Mouse (Mus musculus) lung, postnatal 10 days (tissue): ENCODE measurements around the gene Dcun1d2.
A peak's percentile ranks its signal among the peaks of the same experiment; 100 is the strongest.
"Not testable (repeated sequence)": the region's sequence is repeated elsewhere in the genome, so short reads cannot be mapped to it uniquely, and the experiment has no call there.

ENCODE experiments used
- DNase-seq: peaks from one replicate; pipeline ENCODE4 v3.0.0; 2021

The Dcun1d2 gene

GRCm38 (mm10) chr8:13287692-13288623 lies at the start of gene Dcun1d2, which contains the start of gene Tmco3:
Gene Dcun1d2, minus strand, starts transcription at chr8:13288131.
Gene Tmco3, plus strand, starts transcription at chr8:13288190.
- peak; percentile 95 for DNase-seq

DNA sequence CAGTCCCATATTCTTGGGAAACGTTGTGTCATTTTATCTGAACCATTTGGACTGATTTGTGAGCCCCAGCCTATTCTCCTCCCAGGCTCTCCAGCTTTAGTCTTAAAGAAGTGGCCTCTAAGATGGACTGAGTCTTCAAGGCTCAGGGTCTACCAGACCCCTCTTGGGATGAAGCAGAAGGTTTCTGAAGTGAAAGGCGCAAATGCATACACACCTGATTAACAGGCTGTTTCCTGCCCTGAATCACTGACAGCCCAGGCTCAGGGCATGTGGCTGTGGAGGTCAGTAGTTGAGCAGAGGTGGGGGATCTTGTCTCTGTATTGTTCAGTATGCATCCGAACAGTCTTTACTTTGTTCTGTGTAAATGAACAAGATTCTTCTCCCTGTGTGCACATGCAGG lies 49.7 kb upstream of the Dcun1d2 start:
- DNase-seq: no peak

DNA sequence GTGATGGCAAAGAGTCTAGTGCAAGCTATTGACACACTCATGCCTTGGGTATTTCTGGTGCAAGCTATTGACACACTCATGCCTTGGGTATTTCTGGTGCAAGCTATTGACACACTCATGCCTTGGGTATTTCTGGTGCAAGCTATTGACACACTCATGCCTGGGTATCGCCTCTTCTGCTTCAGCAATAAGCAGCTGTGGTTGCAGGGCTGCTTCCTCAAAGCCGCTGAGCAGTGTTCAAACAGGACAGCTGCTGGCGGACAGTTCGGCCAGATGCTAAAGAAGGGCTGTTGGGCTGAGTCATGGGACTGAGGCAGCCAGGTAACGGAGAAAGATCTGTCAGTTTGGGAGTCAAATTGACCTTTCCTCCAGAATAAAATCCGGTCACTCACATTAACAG lies 49.3 kb upstream of the Dcun1d2 start:
- not testable (repeated sequence) for DNase-seq

DNA sequence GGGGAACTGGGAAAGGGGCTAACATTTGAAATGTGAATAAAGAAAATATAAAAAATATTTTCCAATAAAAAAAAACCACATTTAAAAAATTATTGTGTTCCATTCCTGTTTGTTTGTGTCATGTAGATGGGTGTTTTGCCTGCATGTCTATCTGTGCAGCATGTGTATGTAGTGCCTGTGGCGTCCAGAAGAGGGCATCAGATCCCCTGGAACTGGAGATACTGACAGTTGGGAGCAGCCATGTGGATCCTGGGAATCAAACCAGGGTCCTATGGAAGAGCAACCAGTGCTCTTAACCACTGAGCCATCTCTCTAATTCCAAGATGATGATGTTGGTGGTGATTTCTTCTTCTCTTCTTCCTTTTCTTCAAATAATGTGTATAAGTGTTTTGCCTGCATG lies 46.7 kb upstream of the Dcun1d2 start:
- DNase-seq: no peak

- peak; percentile 41 for DNase-seq
Observed at GRCm38 (mm10) chr8:13326598-13326997, 38.7 kb upstream of the Dcun1d2 start.

DNA sequence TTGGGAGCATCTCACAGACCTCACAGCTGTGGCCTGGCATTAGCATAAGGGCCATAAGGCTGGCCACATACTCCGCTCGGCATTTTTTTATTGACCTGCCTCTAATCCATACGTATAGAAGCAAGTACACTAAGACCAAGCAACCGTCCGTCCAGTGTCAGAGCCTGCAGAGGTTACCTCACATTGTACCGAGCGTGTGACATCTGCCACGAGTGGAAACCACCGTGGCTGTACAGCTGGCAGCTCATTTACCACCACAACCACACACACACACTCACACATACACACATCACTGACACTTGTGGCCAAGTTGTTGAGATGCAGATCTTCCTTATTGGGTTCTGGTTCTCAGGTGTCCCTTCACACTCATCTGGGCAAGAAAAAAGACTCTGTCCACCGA lies 28.7 kb upstream of the Dcun1d2 start:
- no peak for DNase-seq

GRCm38 (mm10) chr8:13314922-13315321 lies 27.0 kb upstream of the Dcun1d2 start:
- no peak for DNase-seq

- DNase-seq: no peak
Observed at GRCm38 (mm10) chr8:13306916-13307315, 19.0 kb upstream of the Dcun1d2 start.

DNA sequence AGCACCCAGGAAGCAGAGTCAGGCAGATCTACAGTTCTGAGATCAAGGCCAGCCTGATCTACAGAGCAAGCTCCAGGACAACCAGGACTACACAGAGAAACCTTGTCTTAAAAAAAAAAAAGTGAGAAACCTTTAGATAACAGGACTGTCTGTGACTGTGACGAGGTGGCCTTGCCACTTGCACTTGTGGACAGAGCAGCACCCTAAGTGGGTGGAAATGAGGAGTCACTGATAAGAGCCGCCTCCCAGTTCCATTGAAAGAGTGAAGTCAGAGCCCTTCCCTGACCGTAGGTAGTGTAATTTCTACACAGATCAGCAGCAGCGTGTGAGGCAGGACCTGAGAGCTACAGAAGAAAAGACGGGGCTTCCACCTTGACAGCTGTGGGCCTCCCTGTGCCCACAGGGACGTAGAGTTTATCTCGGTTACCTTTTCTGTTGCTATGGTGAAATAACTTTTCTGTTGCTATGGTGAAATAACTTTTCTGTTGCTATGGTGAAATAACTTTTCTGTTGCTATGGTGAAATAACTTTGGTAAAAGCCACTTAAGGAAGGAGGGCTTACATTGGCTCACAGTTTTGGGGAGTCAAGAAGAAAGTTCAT lies 18.5 kb upstream of the Dcun1d2 start:
- no peak for DNase-seq

- no peak for DNase-seq
Observed at GRCm38 (mm10) chr8:13305884-13306283, 18.0 kb upstream of the Dcun1d2 start.

DNA sequence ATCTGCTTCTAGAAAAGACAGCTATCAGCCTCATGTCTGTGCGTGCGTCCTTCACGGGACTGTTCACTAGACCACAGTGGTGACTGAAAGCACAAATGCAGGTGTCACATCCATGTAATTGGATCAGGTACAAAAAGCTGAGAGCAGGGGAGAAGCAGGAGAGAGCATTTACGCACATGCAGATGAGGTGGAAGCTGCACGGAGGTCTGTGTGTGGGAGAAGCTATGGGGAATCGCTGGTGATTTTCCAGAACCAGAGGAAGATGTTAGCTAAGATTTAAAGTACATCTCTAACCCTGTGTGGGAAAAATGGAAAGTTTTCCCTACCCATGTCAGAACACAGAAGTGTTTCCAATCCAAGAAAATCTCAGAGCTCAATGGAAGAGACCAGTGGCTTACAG lies 17.5 kb upstream of the Dcun1d2 start:
- DNase-seq: no peak

DNA sequence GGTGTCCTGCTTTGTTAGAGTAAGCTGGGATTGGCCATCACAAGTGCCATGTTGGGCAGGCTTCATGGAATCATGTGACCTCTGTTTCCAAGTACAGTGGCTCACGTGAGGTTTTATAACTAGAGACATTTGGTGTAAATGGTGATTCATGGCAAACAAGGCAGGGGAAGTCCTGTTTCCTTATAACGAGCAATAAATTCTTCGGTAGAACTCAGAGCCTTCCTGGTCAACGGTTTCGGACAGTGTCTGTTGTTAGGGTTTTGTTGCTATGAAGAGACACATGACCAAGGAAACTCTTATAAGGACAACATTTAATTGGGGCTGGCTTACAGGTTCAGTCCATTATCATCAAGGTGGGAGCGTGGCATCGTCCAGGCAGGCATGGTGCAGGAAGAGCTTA lies 13.1 kb upstream of the Dcun1d2 start:
- DNase-seq: no peak

- DNase-seq: no peak
Observed at GRCm38 (mm10) chr8:13299571-13299970, 11.6 kb upstream of the Dcun1d2 start.

DNA sequence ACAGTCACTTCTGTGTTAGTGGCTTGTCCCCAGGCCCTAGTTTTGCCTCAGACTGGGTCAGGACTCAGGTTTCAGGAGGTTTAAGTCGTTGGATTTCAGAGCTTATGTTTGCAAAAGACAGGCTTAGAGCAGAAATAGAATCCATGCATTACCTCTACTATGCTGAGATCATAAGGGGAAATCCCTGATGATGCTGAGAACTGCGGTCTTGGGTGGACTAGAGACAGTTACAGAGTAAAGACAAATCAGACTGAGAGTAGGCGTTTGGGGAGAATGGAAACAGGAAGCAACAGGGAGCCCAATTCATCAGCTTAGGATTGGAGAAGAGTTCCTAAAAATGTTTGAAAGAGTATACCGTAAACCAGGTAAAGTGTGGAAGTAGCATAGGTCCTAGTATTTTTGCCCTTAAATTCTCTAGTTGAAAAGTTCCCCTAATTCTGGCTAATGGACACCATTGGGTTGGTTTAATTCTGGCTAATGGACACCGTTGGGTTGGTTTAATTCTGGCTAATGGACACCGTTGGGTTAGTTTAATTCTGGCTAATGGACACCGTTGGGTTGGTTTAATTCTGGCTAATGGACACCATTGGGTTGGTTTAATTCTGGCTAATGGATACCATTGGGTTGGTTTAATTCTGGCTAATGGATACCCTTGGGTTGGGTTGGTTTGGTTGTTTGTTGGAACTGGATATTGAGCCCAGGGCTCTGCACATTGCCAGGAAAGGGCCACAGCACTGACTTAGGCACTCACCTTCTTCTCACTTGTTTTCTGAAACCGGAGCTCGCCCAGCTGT lies 5.9 kb upstream of the Dcun1d2 start:
- DNase-seq: no peak

DNA sequence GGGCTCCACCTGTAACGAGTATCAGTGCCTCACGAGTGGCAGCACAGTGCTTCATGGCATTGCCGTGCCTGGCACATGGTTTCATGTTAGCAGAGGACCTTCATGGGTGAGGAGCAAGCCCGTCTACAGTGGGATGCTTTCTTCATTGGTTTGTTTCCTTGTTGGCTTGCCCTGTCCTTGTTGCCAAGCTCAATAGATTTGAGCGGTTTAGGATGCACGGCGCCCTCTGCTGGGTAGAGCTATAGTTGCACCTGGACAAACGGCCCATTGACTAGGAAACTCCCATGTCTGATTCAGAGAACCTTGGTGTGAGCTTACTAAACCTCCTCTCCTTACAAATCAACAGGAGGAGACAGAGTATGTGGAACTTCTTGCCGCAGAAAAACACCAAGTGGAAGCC lies 4.4 kb upstream of the Dcun1d2 start:
- DNase-seq: peak; percentile 86

GRCm38 (mm10) chr8:13288646-13289045 lies 715 bp upstream of the Dcun1d2 start:
- no peak for DNase-seq

- peak; percentile 95 for DNase-seq
Observed at GRCm38 (mm10) chr8:13287304-13287691, 633 bp downstream of the Dcun1d2 start.

DNA sequence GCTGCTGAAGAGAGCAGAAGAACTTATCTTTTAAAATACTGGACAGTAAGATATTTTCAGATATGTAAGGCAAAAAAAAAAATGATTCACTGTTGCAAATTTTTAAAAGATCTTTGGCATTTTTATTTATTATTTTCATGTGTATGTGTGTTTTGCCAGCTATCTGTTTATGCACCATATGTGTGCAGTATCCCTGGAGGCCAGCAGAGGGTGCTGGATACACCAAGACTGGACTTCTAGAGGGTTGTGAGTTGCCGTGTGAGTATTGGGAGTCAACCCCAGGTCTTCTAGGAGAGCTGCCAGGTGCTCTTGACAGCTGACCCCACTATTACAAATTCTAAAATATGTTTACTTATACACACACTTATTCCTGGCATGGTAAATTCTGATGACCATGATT lies 4.7 kb downstream of the Dcun1d2 start:
- no peak for DNase-seq

DNA sequence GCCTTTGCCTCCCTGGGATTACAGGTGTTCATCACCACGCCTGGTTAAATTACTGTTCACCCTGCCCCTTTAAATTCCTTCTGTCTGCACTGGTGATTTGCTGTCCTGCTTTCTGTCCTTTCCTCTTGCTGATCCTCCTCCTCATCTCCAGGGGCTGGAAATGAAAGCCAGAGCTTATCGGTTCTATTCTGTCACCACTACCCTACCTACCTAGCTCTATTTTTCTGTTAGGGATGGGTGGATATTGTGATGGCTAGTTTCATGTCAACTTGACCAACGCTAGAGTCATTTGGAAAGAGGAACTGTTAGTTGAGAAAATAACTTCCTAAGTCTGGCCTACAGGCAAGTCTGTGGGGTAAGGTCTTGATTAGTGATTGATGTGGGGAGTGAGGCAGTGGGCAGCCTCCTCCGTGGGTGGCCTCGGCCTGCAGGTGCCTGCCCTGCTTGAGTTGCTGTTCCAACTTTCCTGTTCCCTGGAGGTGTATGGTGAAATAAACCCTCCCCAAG lies 10.9 kb downstream of the Dcun1d2 start:
- DNase-seq: no peak

DNA sequence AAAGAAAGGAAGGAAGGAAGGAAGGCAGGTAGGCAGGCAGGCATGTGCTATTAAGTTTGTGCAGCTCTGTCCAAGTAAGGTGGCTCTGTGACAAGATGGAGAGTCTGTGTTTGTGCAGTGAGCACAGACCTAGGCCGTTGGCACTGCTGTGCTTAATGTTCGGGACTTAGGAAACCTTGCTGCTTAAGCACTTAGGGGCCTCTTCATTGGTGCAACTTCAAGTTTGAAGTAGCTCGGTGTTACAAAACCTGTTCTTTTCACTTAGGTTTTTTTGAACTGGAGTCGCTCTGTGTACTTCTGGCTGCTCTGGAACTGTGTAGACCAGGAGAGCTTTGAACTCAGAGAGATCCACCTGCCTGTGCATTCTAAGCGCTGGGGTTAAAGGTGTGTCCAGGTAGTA lies 15.1 kb downstream of the Dcun1d2 start:
- peak; percentile 13 for DNase-seq

- peak; percentile 47 for DNase-seq
Observed at GRCm38 (mm10) chr8:13267566-13267965, 20.4 kb downstream of the Dcun1d2 start.

GRCm38 (mm10) chr8:13263376-13263775 lies 24.6 kb downstream of the Dcun1d2 start:
- no peak for DNase-seq

DNA sequence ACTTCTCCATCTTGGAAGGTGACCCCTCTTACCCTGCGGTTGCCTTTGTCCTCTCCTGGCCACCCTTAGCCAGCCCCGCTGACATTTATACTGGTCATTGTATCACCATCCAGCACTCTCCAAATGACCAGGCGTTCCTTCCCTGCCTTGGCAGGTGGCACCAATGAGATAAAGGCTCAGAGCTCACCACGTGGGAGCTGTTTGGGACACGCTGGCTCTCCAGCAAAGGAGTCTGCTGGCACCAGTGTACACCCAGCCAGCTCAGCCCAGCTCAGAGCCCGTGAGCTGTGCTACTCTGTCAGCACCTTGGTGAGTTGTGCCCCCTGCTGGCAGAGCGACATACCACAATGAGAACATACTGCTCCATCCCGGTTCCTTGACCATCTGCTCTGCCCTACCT lies 33.9 kb downstream of the Dcun1d2 start, which contains the start of gene Adprhl1:
Adprhl1 (minus strand) TSS at position 144 of the 400 bp plus-strand sequence.
- peak; percentile 82 for DNase-seq
